Mouse (Mus musculus) kidney, adult 2 months (tissue): ENCODE data around the gene Prss27.

ENCODE experiments used
- CTCF ChIP-seq: fragments of 200-500 bp; conservative IDR thresholded peaks from 2 replicates; pipeline ENCODE4 v1.5.1; 2011; ENCODE audit warnings: low read depth, mild to moderate bottlenecking, control low read depth, low read length, moderate library complexity, mixed read lengths; ENCODE audit not compliant: insufficient read depth, insufficient read length
- POLR2A ChIP-seq: fragments of 200-500 bp; IDR thresholded peaks from one replicate; pipeline ENCODE4 v1.6.1; 2011; ENCODE audit warnings: low read depth, low read length, control low read depth

GRCm38 (mm10) chr17:23989802-23990201 lies 48.1 kb upstream of the Prss27 start:
- TF ChIP-seq POLR2A (no peak), CTCF (no peak)
